Mouse (Mus musculus) frontal cortex, postnatal 10 days (tissue): ENCODE measurements around the gene Snrpd2.

ENCODE experiments used
- DNase-seq, 2 experiments: peaks; one replicate each; pipeline ENCODE4 v3.0.0; 2022; ENCODE audit warnings: low spot score in 2 of 2, mixed read lengths in 1 of 2

The Snrpd2 gene

DNA sequence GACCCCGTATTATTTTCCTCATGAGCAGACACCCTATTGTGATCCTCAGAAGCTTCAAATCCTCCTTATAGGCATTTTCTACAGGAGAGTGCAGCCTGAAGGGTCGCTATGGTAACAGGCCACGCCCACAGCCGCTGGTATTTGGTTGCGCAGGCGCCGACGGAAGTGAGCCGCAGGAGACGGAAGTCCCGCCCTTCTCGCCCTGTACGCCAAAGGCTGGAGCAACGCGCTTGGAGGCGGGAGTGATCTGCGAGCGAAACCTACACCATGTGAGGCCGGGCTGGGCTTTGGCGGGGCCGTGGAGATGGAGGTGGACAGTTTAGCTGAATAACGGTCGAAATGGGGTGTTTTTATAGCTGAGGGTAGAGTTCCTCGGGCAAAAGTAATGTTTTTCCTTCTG is at the start of gene Snrpd2:
Gene Snrpd2, plus strand, starts transcription at position 97 of the 400 bp plus-strand sequence.
- peak; percentile 87 to 93 for DNase-seq

DNA sequence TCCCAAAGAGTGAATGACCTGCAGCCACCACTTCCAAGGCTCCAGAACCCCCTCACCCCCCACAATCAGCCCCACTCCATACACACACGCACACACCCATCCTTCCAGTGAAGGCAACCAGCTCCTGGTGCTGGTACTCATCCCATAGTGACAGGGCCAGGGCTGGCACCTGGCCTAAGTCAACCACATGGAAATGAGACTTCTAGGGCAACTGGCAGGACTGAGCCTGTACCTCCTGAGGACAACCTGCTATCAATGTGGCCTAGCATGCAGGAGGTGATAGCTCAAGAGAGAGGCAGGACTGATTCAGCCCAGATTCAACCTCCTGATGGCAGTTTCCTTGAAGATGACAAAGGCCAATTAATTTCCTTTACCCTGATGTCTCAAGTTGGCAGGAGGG is 49.2 kb upstream of the Snrpd2 start:
- no peak for DNase-seq

DNA sequence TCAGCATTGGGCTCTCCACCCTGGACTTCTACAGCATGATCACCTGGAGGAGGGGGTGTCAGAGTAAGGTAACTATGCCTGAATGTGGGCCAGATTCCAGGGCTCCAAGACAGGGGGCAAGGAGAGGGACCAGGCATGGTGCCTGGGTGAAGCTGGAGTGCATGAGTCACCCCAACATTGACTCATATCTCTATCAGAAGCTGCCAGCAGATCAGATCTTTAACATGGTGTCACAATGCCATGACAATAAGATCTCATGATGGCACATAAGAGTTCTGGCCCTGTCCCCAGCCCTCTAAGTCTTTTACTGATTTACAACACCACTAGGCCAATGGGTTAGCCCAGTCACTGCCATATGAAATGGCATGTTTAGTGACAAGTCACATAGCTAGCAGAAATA is 45.8 kb upstream of the Snrpd2 start:
- no peak for DNase-seq

DNA sequence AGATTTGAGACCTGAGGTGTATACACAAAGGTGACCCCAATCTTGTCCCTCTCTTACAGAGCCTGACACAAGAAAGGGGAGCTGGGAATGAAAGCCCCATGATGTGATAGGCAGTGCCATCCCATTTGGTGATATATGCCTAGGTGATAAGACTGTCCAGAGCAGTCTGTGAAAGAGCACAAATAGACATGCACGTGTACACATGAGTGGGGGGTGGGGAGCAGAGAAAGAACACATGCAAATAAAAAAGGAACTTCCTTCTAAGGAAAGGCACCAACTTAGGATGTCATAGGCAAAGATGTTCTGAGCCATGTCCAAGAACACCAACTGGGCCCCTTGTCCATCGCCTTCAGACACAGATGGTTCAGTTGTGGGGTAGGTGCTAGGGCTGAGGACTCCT is 45.0 kb upstream of the Snrpd2 start:
- no peak for DNase-seq

DNA sequence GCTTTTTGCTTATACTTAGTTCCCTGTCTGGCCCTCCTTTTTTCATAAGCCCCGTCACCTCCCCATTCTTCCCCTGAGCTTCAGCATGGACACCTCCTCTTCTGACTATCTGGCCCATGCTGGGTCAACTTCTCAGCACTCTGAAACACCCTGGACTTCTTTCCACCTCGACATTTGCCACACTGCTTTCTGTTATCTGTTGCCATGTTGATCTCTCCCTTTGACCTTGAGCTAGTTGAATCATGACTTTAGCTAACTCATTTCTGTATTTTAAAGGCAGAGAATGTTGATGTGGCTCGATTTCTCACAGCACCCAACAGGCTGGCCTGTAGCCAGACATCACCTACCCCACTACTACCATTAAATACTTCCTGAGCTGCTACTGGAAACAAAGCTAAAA is 42.1 kb upstream of the Snrpd2 start:
- DNase-seq: no peak

DNA sequence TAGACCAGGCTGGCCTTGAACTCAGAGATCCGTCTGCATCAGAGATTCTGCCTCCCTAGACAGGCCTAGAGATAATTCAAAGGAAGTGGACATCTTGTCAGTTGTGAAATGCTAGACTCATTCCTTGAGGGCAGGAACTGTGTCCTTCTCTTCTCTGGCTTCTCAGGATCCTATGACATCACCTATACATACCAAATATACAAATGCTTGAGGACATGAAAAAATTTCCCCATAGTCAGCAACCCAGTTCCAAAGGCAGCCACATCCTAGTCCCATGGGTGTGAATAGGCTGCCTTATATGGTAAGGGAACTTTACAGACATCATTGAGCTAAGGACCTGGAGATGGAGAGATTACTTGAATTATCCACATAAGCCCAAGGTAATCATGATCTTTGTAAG is 40.0 kb upstream of the Snrpd2 start:
- DNase-seq: no peak

DNA sequence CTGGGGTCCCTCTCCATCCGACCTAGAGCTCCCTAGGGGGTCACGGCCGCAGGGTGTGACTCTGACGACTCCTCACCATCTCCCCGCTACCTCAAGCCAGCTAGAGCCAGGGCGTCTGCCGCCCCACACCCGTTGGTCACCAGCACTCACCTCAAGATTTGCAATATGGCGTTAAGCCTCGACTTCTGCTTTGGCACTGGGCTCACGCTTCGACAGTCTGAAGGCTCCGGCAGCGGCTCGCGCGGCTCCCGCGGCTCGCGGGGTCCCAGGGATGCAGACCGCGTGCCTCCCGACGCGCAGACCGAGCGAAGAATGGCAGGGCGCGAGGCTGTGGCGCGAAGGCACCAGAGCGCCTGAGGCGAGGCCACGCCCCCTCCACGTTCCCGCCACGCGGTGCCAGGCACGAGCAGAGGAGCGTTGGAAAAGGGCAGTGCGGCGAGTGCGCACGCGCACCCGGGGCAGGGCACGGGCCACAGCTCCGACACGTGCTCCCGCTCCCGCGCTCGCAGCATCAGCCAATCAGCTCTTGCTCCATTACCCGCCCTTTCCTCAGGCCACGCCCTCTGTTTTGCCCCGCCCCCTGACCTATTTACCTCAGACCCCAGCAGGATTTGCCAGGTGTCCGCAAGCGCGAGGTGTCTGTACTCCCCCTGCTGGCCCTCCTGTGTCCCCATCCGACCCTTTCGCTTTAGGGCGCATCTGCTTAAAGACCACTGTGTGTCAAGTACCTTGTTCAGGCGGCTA is 31.3 kb upstream of the Snrpd2 start, which contains the start of gene Gm4969:
Gene Gm4969, minus strand, starts transcription at position 341 of the 744 bp plus-strand sequence.
- DNase-seq: peak; percentile 75 to 79

DNA sequence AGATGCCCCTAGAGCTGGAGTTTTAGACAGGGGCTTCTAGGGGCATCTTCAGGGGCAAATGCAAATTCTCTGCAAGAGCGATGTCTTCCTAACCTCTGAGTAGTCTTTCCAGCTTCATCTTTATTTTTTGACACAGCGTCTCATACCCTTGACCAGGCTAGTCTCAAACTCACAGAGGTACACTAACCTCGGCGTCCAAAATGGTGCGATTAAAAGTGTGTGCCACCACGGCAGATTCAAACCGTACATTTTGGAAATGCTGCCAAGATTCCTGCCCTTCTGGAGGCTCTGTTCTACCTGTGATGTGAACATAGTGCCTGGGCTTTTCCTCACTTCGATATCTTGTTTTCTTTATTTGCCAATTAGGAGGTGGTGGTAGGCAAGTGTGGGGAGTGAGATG is 30.4 kb upstream of the Snrpd2 start:
- DNase-seq: no peak

DNA sequence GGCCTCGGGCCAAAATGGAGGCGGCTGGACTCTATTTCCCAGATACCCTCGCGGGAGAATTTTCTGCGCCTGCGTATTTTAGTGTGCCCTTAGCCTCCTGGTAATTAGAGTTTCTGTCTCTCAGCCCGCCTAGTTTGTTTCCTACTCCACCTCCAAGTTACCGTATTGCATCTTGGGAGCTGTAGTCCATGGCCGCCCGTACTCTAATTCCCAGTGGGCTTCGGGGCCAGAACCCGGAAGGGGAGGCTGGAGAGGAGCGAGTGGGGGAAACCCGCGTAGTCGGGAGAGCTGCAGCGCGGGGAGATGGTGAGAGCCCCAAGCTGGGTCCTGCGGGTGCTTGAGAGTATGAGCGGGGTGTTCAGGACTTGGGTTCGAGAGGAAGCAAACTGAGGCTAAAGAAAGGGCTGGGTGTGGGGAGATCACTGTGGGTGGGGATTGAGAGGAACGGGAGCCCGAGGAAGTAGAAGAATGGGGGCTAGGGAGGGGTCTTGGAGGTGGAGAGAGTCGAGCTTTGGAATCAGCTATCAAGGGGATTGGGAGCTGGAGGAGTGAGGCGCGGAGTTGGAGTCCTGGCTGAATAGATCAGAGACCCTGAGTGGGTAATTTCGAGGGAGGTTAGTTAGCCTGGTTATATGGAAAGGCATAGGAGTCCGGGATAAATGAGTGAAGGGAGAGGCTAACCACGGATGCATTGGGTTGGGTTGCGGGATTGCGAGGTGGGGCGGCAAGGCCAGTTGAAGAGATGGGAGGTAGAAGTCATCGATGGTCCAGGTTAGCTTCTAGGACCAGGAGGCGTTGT is 29.7 kb upstream of the Snrpd2 start, which contains the start of gene Fbxo46:
Gene Fbxo46, plus strand, starts transcription at position 229 of the 799 bp plus-strand sequence.
- DNase-seq: peak; percentile 91 to 92

DNA sequence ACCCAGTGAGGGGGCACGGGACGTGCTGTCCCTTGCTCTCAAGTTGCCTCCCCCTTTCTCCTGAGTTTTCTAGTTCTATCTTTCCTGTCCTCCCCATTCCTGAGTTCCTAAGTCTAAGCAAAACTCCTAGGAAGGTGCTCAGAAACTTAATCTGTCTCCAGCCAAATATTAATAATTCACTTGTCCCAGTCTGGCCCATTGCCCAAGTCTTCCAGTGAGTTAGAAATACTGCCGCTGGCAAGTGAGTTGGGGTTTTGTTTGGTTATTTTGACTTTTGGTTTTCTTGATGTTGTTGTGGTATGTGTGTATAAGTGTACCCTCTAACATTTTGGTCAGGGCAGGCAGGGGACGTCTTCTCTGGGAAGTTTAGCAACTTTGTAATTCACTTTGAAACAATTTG is 27.8 kb upstream of the Snrpd2 start:
- DNase-seq: no peak

DNA sequence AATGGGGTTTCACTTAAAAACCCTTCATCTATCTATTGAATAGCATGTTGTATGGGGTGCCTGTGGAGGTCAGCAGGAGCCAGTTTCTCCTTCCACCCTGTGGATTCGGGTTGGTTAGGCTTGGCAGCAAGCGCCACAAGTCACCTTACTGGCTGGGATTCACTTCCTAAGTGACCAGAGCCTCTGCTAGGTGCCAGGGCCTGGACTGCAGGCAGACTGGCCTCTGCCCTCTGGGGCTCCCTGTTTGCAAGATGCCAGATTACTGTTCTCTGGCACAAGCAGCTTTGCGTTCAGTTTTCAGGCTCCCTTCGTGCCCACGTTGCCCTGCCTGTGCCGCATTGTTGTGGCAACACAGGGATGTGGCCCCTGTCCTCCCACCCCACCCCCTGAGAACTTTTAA is 24.8 kb upstream of the Snrpd2 start:
- DNase-seq: no peak

DNA sequence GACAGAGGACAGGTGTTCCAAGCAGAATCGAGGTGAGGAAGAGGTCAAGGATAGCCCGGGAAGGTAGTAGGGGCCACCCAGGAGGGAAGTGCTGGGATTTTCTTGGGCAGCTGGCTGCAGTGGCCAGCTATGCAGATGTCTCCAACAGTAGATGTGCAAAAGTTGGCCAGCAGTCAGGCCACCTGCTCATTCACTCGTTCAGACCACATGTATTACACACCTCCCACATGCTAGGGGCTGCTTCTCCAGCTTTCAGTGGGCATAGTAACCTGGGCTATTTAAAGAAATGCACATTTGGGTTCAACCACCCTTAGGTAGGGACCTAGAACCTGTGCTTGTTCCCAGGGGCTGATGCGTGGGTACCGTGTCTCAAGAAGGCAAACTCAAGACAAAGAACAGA is 21.8 kb upstream of the Snrpd2 start:
- no peak for DNase-seq

DNA sequence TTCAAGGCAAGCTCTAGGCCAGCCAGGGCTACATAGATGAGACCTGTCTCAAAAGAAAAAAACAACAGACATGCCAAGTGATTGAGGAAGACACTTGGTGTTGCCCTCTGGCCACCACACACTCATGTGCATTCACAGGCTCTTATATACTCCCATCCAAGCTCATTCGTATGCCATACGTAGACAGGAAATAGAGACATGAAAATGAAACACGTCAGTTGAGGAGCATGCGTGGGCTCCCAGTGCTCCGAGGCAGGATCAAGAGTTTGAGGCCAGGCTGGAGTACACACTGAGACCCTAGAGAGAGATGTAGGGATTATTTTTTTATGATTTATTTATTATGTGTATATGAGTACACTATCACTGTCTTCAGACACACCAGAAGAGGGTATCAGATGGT is 20.1 kb upstream of the Snrpd2 start:
- DNase-seq: no peak

DNA sequence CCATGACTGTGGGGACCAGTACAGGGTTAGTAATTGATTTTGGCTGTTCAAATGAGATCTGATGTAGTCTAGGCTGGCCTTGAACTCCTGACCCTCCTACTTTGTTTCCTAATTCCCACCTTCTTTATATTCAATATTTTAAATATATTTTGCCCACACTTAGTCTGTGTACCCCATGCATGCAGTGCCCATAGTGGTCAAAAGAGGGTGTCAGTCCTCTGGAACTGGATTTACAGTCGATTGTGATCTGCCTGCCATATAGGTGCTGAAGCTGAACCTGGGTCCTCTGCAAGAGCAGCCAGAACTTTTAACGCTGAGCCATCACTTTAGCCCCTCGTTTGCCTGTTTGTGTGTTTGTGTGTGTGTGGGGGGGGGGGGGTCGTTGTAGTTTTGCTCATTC is 18.9 kb upstream of the Snrpd2 start:
- DNase-seq: no peak

DNA sequence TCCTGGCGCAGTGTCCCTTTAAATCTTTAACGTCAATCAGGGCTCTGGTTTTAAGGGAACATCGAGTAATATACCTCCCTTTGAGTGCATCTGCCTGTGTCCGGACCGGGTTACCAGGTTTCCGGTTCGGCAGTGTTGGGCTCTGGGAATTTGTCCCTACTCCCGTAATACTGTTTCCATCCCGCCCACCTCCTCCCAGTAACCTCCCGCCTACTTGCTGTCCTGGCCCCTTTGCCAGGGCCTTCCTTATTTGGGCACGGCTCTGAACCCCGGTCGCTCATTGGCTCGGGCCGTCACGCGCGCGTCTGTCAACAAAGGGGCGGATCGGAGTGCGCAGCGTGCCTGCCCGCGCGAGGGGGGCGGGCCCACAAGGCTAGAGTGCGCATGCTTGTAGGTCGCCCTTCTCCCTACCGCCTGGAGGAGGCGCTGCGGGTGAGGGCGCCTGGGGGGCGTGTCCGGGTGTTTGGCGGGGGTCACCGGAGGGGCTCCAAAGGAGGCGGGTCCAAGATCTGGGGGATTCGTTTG is 18.1 kb upstream of the Snrpd2 start:
- peak; percentile 96 to 97 for DNase-seq

DNA sequence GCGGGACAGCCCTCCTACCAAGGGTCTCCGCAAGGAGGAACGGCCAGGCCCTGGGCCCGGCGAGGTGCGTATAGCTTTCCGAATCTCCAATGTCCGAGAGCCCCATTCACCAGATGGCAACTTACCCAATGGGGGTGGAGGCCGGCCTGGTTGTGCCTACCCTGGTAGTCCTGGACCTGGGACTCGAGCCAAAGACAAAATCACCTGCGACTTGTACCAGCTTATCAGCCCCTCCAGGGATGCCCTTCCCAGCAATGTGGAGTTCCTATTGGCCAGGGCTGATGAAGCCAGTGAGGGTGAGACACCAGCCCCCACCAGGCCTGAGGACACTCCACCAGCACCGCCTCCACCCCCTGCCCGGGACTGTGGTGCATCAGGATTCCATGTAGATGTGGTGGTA is 13.4 kb upstream of the Snrpd2 start:
- no peak for DNase-seq

DNA sequence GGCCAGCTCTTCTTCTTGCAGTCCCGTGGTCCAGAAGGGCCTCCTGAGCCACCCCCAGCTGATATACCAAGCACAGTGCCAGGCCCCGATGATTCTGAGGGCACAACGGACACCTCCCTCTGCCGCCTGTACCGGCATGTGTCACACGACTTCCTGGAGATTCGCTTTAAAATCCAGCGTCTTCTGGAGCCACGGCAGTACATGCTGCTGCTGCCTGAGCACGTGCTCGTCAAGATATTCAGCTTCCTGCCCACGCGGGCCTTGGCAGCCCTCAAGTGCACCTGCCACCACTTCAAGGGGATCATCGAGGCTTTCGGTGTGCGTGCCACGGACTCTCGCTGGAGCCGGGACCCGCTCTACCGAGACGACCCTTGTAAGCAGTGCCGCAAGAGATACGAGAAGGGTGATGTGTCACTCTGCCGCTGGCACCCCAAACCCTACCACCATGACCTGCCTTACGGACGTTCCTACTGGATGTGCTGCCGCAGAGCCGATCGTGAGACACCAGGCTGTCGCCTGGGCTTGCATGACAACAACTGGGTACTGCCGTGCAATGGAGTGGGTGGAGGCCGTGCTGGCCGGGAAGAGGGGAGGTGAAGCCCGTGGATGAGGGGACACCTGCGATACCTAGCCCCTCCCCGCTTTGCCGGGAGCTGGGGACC is 12.7 kb upstream of the Snrpd2 start:
- DNase-seq: no peak

DNA sequence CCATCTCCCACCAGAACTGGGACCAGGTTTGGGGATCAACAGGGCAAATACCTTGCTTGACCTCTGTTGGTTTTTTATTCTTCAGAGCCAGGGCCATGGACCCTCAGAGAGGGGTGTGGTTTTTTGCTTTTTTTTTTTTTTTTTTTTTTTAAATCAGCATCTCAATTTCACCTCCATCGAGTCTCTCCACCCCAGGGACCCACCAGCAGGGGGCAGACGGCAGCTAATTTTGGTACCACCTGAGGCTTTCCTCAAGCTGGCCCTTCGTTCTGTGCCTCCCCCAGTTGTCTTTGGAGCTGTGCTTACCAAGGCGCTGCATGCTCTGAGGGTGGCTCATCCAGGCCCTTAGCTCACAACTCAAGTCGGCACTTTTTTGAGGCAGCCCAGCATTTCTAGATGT is 12.1 kb upstream of the Snrpd2 start:
- no peak for DNase-seq

DNA sequence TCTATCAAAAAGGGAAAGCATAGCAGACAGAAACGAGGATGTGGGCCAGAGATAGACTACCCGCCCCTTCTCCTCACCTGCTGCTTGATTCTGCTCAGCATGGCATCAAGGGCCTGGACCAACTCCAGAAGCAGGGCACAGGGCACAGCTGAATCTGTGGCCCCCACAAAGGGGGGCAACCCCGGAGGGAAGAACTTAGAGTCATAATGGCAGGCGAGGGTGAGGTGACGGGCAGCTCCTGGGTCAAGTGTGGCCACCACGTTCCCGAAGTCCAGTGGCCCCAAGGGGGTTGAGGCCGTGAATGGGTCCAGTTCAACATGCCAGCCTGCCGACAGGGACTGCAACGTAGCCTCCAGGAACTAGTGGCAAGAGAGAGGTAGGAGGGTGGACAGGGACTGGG is 2.7 kb upstream of the Snrpd2 start:
- DNase-seq: no peak

DNA sequence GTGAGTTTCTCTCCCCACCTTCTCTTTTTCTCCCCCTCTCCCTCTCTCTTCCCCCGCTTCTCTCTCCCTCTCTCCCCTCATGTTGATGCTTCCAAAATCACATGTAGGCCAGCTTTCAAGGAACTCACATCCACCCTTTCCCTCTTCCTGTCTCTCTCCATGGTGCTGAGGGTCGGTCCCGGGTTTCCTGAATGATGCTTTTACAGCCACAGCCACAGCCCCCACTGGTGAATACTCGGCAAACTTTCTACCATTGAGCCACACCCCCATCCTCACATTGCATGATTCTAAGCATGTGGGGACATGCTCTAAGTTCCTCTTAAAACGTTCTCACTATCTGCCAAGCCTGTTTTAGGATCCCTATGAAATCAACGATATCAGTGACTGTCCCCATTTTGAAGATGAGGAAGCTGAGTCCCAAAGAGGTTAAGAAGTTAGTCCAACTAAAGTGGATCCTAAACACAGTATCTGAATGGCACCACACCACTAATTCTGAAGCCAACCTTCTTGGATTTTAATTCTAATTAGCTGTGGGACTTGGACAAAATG is 2.0 kb upstream of the Snrpd2 start:
- DNase-seq: no peak

DNA sequence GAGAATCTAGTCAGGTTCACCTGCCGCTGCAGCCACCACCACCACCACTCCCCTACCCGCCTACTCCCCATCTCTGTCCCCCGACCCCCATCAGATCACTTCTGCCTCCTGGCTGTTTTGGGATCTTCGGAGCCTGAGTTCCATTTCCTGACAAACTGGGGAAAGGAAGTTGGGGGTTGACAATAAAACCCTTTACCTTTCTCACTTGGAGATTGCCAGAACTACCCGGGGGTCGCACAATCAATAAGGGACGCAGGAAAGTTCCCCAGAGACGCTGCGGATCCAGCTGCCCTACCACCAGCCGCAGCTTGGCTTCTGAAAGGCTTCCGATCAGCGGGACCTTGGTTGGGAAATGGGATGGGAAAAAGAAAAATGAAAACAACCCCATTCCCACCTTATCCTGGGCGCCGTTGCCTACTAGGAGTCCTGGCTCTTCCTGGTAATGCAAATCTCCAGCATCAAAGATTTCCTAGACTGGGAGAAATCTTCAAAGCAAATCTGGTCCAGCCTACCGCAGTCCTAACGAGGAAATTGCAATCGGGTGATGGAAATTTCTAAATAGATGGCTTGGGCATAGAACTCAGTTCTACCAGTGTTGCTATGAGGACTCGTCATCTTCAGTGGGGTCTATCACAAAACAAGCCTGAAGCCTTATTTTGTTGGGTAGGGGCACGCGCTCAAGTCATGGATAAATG is 1.2 kb upstream of the Snrpd2 start:
- DNase-seq: no peak
